Mouse (Mus musculus): ENCODE measurements around the gene Klc2.
A peak's percentile ranks its signal among the peaks of the same experiment; 100 is the strongest.
"Not testable (repeated sequence)": the region's sequence is repeated elsewhere in the genome, so short reads cannot be mapped to it uniquely, and the experiment has no call there.

Klc2 gene

GRCm38 (mm10) chr19:5106074-5106473 lies 12.3 kb downstream of the Klc2 start:
- no peak for DNase-seq (ENCODE audit: low spot score)

- DNase-seq (ENCODE audit: low spot score): no peak
Observed at GRCm38 (mm10) chr19:5098363-5099143, 19.8 kb downstream of the Klc2 start, which contains the start of gene Cnih2. Gene Cnih2, minus strand, starts transcription at chr19:5098521.

- DNase-seq (ENCODE audit: low spot score): no peak
Observed at GRCm38 (mm10) chr19:5097521-5098362, 20.6 kb downstream of the Klc2 start.

- DNase-seq (ENCODE audit: low spot score): no peak
Observed at GRCm38 (mm10) chr19:5095887-5096474, 22.4 kb downstream of the Klc2 start.

- no peak for DNase-seq (ENCODE audit: low spot score)
Observed at GRCm38 (mm10) chr19:5094746-5095417, 23.5 kb downstream of the Klc2 start.

- DNase-seq (ENCODE audit: low spot score): peak; percentile 93
Observed at GRCm38 (mm10) chr19:5094243-5094632, 24.1 kb downstream of the Klc2 start.

- DNase-seq (ENCODE audit: low spot score): no peak
Observed at GRCm38 (mm10) chr19:5093481-5094242, 24.7 kb downstream of the Klc2 start.

- no peak for DNase-seq (ENCODE audit: low spot score)
Observed at GRCm38 (mm10) chr19:5092083-5092482, 26.3 kb downstream of the Klc2 start.

GRCm38 (mm10) chr19:5089324-5089723 lies 29.0 kb downstream of the Klc2 start:
- no peak for DNase-seq (ENCODE audit: low spot score)

GRCm38 (mm10) chr19:5087884-5088728 lies 30.3 kb downstream of the Klc2 start, which contains the start of gene Yif1a:
Gene Yif1a, plus strand, starts transcription at chr19:5088538.
- peak; percentile 99 for DNase-seq (ENCODE audit: low spot score)

- not testable (repeated sequence) for DNase-seq (ENCODE audit: low spot score)
Observed at GRCm38 (mm10) chr19:5086533-5086932, 31.8 kb downstream of the Klc2 start.

- DNase-seq (ENCODE audit: low spot score): no peak
Observed at GRCm38 (mm10) chr19:5085145-5085863, 33.1 kb downstream of the Klc2 start, which contains the start of gene Tmem151a. Gene Tmem151a, minus strand, starts transcription at chr19:5085531.

- DNase-seq (ENCODE audit: low spot score): no peak
Observed at GRCm38 (mm10) chr19:5084834-5085144, 33.6 kb downstream of the Klc2 start.

GRCm38 (mm10) chr19:5083961-5084833 lies 34.2 kb downstream of the Klc2 start:
- no peak for DNase-seq (ENCODE audit: low spot score)

GRCm38 (mm10) chr19:5082596-5082995 lies 35.8 kb downstream of the Klc2 start:
- DNase-seq (ENCODE audit: low spot score): no peak

GRCm38 (mm10) chr19:5082005-5082404 lies 36.4 kb downstream of the Klc2 start:
- DNase-seq (ENCODE audit: low spot score): no peak

- DNase-seq (ENCODE audit: low spot score): no peak
Observed at GRCm38 (mm10) chr19:5079279-5079678, 39.1 kb downstream of the Klc2 start.

GRCm38 (mm10) chr19:5073518-5073917 lies 44.8 kb downstream of the Klc2 start:
- no peak for DNase-seq (ENCODE audit: low spot score)

- no peak for DNase-seq (ENCODE audit: low spot score)
Observed at GRCm38 (mm10) chr19:5073028-5073427, 45.3 kb downstream of the Klc2 start.

All from layer of hippocampus, adult 9-10 months (tissue).